ENCODE assay signal across 17 mouse cellular contexts in genomic region chr17:31271136-31271851, GRCm38 (mm10). TPM values are rescaled to one million over a fixed set of nuclear protein-coding genes. Genes with fewer than 3 reads are reported as not detected.
DNase-seq lines count a peak whose midpoint lies in the region; ATAC-seq and TF ChIP-seq lines count a peak whose summit lies in the region.
"Had no signal": no experiment of that assay in that cellular context is flagged by ENCODE, and none has a peak within 500 bp of the region (broad histone marks: within the 10 kb centered on the region; RNA-seq: fewer than 3 reads in every experiment).

No protein-coding gene starts in this region.

- peak; percentile 4 to 8 for DNase-seq in gastrocnemius, postnatal 36 days
- no peak for DNase-seq in gastrocnemius, adult 8-10 months (ENCODE audit: low spot score in 2 of 2)
- DNase-seq in layer of hippocampus, adult 2 months (ENCODE audit: low spot score in 2 of 2) = no peak
- DNase-seq in layer of hippocampus, adult 11-12 months (ENCODE audit: low spot score) = no peak
- DNase-seq in CH12.LX (ENCODE audit: extremely low read depth) = no peak
- peak; percentile 69 for DNase-seq in R1 (ENCODE audit: low read depth, low spot score)
- DNase-seq: heart, postnatal 14 days; layer of hippocampus, adult 9-11 months; right cerebral cortex, postnatal 4 days; thymus, postnatal 25 days had no signal

- peak; percentile 18 for TF ChIP-seq RAD21 in CH12.LX (IDR thresholded peaks at IDR 0.05; ENCODE audit: low read depth, low read length)

- H3K4me1 ChIP-seq in CH12.LX (ENCODE audit: control insufficient read depth in 1 of 2, insufficient read depth in 2 of 2) = peaks cover 5 to 7% of the 10 kb centered on the region in 2 experiments; a peak in 3 of 4 replicates
- H3K4me1 ChIP-seq in hindbrain, embryonic 13.5 days (replicated peaks) = peaks cover 1% of the 10 kb centered on the region
- H3K4me1 ChIP-seq: limb, embryonic 15.5 days had no signal

- in situ Hi-C loops in CH12.LX (cut with MboI; ENCODE audit: low pct_ligation_motif_present, low pct_unique_long_range_greater_than_20kb, low sequenced_read_pairs) = no loop called here

- H3K4me2 ChIP-seq in CH12.LX (ENCODE audit: insufficient read depth, low read depth, poor library complexity, severe bottlenecking) = no peak overlapping the region
- no peak overlapping the region for H3K4me2 ChIP-seq in hindbrain, embryonic 13.5 days
- H3K4me2 ChIP-seq: forebrain, embryonic 12.5 days; limb, embryonic 15.5 days; lung, embryonic 15.5 days; neural tube, embryonic 12.5 days had no signal

- peaks cover 2% of the 10 kb centered on the region for H3K9me3 ChIP-seq in CH12.LX (replicated peaks; ENCODE audit: low read length)
- H3K9me3 ChIP-seq in hindbrain, embryonic 13.5 days = no peaks in the 10 kb centered on the region
- H3K9me3 ChIP-seq: forebrain, embryonic 12.5 days; limb, embryonic 15.5 days; lung, embryonic 15.5 days; neural tube, embryonic 12.5 days had no signal

- no peaks in the 10 kb centered on the region for H3K36me3 ChIP-seq in CH12.LX (replicated peaks in 1 of 2; ENCODE audit: control insufficient read depth in 1 of 2, insufficient read depth in 1 of 2, low read length in 1 of 2)
- H3K36me3 ChIP-seq in hindbrain, embryonic 13.5 days = no peaks in the 10 kb centered on the region
- H3K36me3 ChIP-seq: forebrain, embryonic 12.5 days; limb, embryonic 15.5 days; lung, embryonic 15.5 days; neural tube, embryonic 12.5 days had no signal

- no peak overlapping the region for H3K4me3 ChIP-seq in layer of hippocampus, adult 2 months
- no peak overlapping the region for H3K4me3 ChIP-seq in CH12.LX (replicated peaks in 1 of 3; ENCODE audit: low read depth in 2 of 3, low read length in 2 of 3, poor library complexity in 1 of 3)
- no peak overlapping the region for H3K4me3 ChIP-seq in hindbrain, embryonic 13.5 days
- H3K4me3 ChIP-seq: forebrain, embryonic 12.5 days; limb, embryonic 15.5 days; lung, embryonic 15.5 days; neural tube, embryonic 12.5 days had no signal

- no peak overlapping the region for H3K27ac ChIP-seq in layer of hippocampus, adult 2 months
- no peak overlapping the region for H3K27ac ChIP-seq in CH12.LX (ENCODE audit: insufficient read depth, low read depth)
- no peak overlapping the region for H3K27ac ChIP-seq in hindbrain, embryonic 13.5 days
- H3K27ac ChIP-seq: forebrain, embryonic 12.5 days; limb, embryonic 15.5 days; lung, embryonic 15.5 days; neural tube, embryonic 12.5 days had no signal

- WGBS in hindbrain, embryonic 13.5 days = 66% methylated on average over 3 of the region's 7 CpGs

- TF ChIP-seq POLR2A in CH12.LX (IDR thresholded peaks at IDR 0.05; ENCODE audit: low read depth, low read length) = no peak

- H3K79me2 ChIP-seq in CH12.LX (replicated peaks; ENCODE audit: control insufficient read depth, extremely low read depth, insufficient read depth, poor library complexity, severe bottlenecking) = no peaks in the 10 kb centered on the region

- ATAC-seq in hindbrain, embryonic 13.5 days (ENCODE audit: low FRiP score) = no peak
- ATAC-seq: midbrain, embryonic 16.5 days; Patski had no signal

- H3K9ac ChIP-seq in CH12.LX (ENCODE audit: insufficient read depth, low read depth) = no peak overlapping the region
- no peak overlapping the region for H3K9ac ChIP-seq in hindbrain, embryonic 13.5 days
- H3K9ac ChIP-seq: forebrain, embryonic 12.5 days; limb, embryonic 15.5 days; lung, embryonic 15.5 days; neural tube, embryonic 12.5 days had no signal

- TF ChIP-seq EP300 in CH12.LX (IDR thresholded peaks at IDR 0.05; ENCODE audit: low read length) = no peak

- H3K27me3 ChIP-seq in CH12.LX (replicated peaks) = peaks cover 16% of the 10 kb centered on the region
- H3K27me3 ChIP-seq in hindbrain, embryonic 13.5 days = no peaks in the 10 kb centered on the region
- H3K27me3 ChIP-seq: limb, embryonic 15.5 days; lung, embryonic 15.5 days; Patski had no signal

- peak; percentile 37 for TF ChIP-seq CTCF in layer of hippocampus, adult 2 months (conservative IDR thresholded peaks at IDR 0.05)
- peak in 1 of 2 experiments; percentile 18; a peak in 2 of 4 replicates for TF ChIP-seq CTCF in CH12.LX (conservative IDR thresholded peaks at IDR 0.05 in 1 of 2, IDR thresholded peaks at IDR 0.05 in 1 of 2; ENCODE audit: low read depth in 2 of 2, low read length in 2 of 2)

- intact Hi-C loops in gastrocnemius, postnatal 36 days (cut with DNase I) = loop anchor here (2.0 kb wide), 1 partner anchor 16 kb away; no protein-coding TSS in a partner anchor

- dilution Hi-C loops in CH12.LX (cut with MboI; ENCODE audit: extremely low pct_ligation_motif_present, extremely low pct_unique_long_range_greater_than_20kb, low sequenced_read_pairs) = no loop called here

TF ChIP-seq in CH12.LX, 34 proteins besides CTCF, POLR2A, EP300 and RAD21:
- TF ChIP-seq SMC3 (IDR thresholded peaks at IDR 0.05; ENCODE audit: low read depth, low read length) (peak; percentile 8; the same call in 1 of the 2 replicates), MYC (IDR thresholded peaks at IDR 0.05; ENCODE audit: low read depth, low read length) (no peak)
TF ChIP-seq in CH12.LX: peak in this region for 1.

RNA-seq across cellular contexts. Expression of gene Rsph1, which starts 5.9 kb away (rescaled TPM):
- total RNA-seq in gastrocnemius, postnatal 36 days (2021) = 1 to 10 TPM; 7.7 to 8.6 TPM
- total RNA-seq in gastrocnemius, adult 8-10 months (2022) = 1 to 10 TPM; 1.8 to 8.3 (median 4.9) TPM
- total RNA-seq in layer of hippocampus, adult 2 months (2021) = 10 to 100 TPM; 11.4 to 15.8 TPM
- not detected in 2 replicates for total RNA-seq in CH12.LX (2012; rRNA removed)
- not detected in 2 replicates for total RNA-seq in CH12.LX (2014; rRNA removed)
- polyA plus RNA-seq in CH12.LX (2012; ENCODE audit: insufficient read length, low read depth) = not detected in 2 replicates
- polyA plus RNA-seq in hindbrain, embryonic 13.5 days (2015; fragmentation: Nextera tagmentation; extraction: Ambion mirVana) = 5.4 and 9.0 TPM in 2 replicates

RNA-seq across cellular contexts. Expression of gene Slc37a1, which starts 15.3 kb away (rescaled TPM):
- total RNA-seq in gastrocnemius, postnatal 36 days (2021) = 1 to 10 TPM; 3.3 to 3.6 TPM
- 1 to 10 TPM; 2.4 to 4.6 (median 3.0) TPM for total RNA-seq in gastrocnemius, adult 8-10 months (2022)
- total RNA-seq in layer of hippocampus, adult 2 months (2021) = 10 to 100 TPM in 1 of 2 experiments, 1 to 10 TPM in 1; 8.4 to 11.5 TPM
- total RNA-seq in CH12.LX (2012; rRNA removed) (4.7 and 6.6 TPM in 2 replicates), CH12.LX (2014; rRNA removed) (1.9 and 2.1 TPM in 2 replicates)
- 2.2 and 2.4 TPM in 2 replicates for polyA plus RNA-seq in CH12.LX (2012; ENCODE audit: insufficient read length, low read depth)
- polyA plus RNA-seq in hindbrain, embryonic 13.5 days (2015; fragmentation: Nextera tagmentation; extraction: Ambion mirVana) = 13.2 and 15.5 TPM in 2 replicates

Comparison
In these comparisons a context has a peak if more than half of its experiments do, and no peak if none do; other contexts are left out.
1. DNase-seq: peak in gastrocnemius, postnatal 36 days (2 of 2) and R1 (single experiment); none in gastrocnemius, adult 8-10 months (0 of 2), layer of hippocampus, adult 2 months (0 of 2), layer of hippocampus, adult 11-12 months (single experiment) and CH12.LX (single experiment).